Mouse (Mus musculus) bone marrow, adult 2 months (tissue): ENCODE results near the gene Flnb. TPM values are rescaled to one million over a fixed set of nuclear protein-coding genes. Genes with fewer than 3 reads are reported as not detected.

ENCODE experiments used
- H3K27ac ChIP-seq: fragments of 200-500 bp; 2 replicates; pipeline ENCODE4 v1.5.1; 2012; ENCODE audit warnings: low read depth, mild to moderate bottlenecking, control low read depth, inconsistent platforms, low read length; ENCODE audit not compliant: control insufficient read depth, poor library complexity, insufficient read depth
- H3K4me1 ChIP-seq: fragments of 200-500 bp; 2 replicates; pipeline ENCODE4 v1.6.1; 2011; ENCODE audit warnings: low read length; ENCODE audit not compliant: control insufficient read depth, insufficient read depth
- H3K4me3 ChIP-seq: fragments of 200-500 bp; replicated peaks from 2 replicates; pipeline ENCODE3; 2011; ENCODE audit warnings: mild to moderate bottlenecking, low read depth, low read length, control low read depth; ENCODE audit not compliant: control insufficient read depth
- CTCF ChIP-seq: fragments of 200-500 bp; IDR thresholded peaks from 2 replicates; pipeline ENCODE4 v1.5.1; 2011; ENCODE audit warnings: low read length, control low read depth; ENCODE audit not compliant: control insufficient read depth, insufficient read depth
- POLR2A ChIP-seq: fragments of 200-500 bp; IDR thresholded peaks from 2 replicates; pipeline ENCODE4 v1.6.1; 2011; ENCODE audit warnings: low read depth, mild to moderate bottlenecking, control low read depth, low read length, borderline replicate concordance; ENCODE audit not compliant: control insufficient read depth
- WGBS: fragments of 180-500 bp; shearing (Covaris S2); methylation state at CpG from one replicate; pipeline ENCODE4 v1.1.7; 2018; 5-methylcytosine and 5-hydroxymethylcytosine counted together
- polyA plus RNA-seq: library from polyadenylated mRNA; stranded (reverse); fragments of >200 nt; gene quantifications from 2 replicates; pipeline ENCODE4 v1.2.4, GENCODE M21; 2011; ENCODE audit warnings: low replicate concordance; ENCODE audit not compliant: missing spikeins, insufficient read depth, insufficient read length

Gene Flnb
- polyA plus RNA-seq, 1 experiment: 5.4 TPM

DNA sequence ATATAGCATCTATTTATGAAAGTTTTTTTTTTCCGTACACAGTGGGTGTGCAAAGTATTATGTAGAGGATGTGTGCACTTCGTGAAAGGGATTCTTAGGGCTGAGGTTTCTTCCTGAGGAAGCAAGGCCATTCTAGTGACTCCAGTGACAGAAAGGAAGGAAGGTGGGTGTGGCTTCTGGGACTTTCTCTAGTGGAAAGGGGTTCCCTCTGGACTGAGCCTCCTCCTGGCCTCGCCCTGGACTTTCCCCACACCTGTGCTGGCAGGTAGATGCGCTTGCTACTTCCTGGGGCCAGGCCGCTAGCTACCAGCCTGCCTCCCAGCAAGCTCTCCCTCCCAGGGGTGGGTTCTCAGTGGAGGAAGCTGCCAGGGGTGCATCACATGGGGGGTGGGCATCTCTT is 1.7 kb downstream of the Flnb start:
- Histone ChIP-seq H3K27ac (no peak overlapping the region), H3K4me3 (no peak overlapping the region), H3K4me1 (no peaks in the 10 kb centered on the region; the same call in 1 of the 2 replicates)
- TF ChIP-seq CTCF (no peak), POLR2A (no peak)
- 43% methylated on average over 5 of the region's 5 CpGs for WGBS

DNA sequence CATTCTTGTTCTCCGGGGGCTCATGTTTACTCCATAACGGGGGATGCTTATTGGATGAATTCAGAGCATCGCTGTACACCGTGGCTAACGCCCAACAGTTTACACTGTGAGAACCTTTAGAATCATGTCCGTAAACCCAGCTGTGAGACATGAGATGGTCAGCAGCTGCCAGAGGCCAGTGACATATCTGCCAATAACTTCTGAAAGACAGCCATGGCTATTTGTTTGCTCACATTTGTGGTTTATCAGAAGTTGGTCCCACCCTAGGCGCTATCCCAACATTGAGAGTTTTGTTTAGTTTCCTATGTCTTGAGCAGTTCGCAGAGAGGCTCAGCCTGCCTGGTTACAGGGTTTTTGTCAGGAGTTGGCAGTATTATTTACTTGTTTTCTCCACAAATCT is 3.6 kb downstream of the Flnb start:
- H3K27ac ChIP-seq: no peak overlapping the region
- WGBS: 87% methylated on average over 8 of the region's 8 CpGs
- no peak overlapping the region for H3K4me3 ChIP-seq
- TF ChIP-seq POLR2A (no peak), CTCF (no peak)
- no peaks in the 10 kb centered on the region; the same call in 1 of the 2 replicates for H3K4me1 ChIP-seq

DNA sequence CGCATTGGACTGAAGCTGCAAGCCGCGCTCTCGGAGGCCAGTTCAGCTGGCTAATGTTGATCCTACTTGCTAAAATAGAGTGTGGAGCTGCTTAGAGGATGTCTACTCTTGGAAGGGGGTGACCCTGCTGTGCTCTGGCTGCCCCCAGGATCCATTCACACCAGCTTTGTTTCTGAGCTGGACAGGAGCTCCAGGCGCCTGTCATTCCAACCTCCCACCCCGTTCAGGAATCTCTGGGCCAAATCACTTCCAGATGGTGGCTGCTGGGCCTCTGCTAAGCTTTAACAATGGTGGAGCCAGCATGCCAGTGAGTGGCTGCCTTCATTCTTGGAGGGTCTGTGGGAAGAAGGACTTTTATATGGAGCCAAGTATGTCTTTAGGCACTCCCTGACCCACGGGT is 4.9 kb downstream of the Flnb start:
- Histone ChIP-seq H3K4me1 (no peaks in the 10 kb centered on the region), H3K4me3 (no peak overlapping the region), H3K27ac (no peak overlapping the region)
- TF ChIP-seq CTCF: no peak
- no peak for TF ChIP-seq POLR2A
- WGBS: 87% methylated on average over 7 of the region's 7 CpGs

DNA sequence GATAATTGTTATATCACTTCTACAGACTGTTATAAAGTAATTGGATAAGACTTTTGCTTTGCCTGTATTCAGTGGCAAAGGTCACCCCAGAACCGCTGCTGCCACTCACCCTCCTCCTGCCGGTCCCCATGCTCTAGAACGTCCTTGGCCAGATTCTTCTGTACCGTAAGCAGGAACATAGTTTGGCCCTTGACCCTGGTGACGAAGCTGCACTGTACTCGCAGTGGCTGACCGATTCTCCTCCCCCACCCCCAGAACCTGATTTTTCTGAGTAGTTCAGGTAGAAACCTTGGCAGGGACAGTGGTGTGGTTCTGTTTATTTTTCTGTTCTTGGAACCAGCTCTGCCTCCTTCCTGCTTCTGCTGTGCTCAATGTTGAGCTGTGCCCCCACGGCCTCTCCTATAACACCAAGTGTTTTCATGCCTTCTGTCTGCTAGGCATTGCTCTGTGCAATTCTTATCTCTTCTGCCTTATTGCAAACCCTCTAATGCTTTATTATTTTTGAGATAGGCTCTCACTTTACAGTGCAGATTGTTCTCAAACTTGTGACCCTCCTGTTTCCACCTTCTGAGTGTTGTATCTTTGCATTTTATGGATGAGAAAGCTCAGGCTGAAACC is 7.0 kb downstream of the Flnb start:
- TF ChIP-seq POLR2A (no peak), CTCF (no peak)
- 74% methylated on average over 8 of the region's 8 CpGs for WGBS
- H3K4me1 ChIP-seq: no peaks in the 10 kb centered on the region
- no peak overlapping the region for H3K4me3 ChIP-seq
- no peak overlapping the region for H3K27ac ChIP-seq

DNA sequence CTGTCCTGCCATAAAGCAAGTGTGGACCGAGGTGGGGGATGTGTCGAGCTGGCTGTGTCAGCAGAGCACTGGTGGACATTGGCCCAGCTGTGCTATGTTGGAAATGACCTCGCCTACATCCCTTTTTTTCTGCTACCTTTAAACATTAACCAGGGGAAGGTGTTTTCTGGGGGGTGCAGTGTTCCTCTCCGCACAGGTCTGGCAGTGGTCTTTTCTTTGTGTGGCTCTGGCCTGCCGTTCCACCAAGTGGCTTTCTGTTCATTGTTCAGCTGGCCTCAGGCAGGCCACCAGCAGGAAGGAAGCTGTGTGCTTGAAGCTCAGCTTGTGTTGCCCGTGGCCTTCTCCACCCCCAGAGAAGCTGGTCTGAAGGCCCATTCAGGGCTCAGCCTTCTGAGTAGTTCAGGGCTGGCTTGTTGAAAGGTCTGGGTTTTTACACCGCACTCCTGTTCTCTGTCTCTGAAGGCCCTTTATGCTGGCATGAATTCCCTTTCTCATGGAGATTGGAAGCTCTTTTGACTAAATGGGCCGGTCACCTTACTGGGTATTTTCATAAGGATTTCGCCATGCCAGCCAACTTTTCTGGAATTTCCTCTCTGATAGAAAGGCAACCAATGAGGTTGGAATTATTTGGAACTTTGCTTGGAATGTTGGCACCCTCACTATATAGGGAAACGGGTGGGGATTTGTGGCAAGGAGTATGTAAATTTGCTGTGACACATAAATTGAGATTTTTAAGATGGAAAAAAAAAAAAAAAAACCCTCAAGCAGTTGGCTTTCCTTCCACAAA is 8.6 kb downstream of the Flnb start:
- H3K27ac ChIP-seq: no peak overlapping the region
- 37% methylated on average over 10 of the region's 10 CpGs for WGBS

GRCm38 (mm10) chr14:7829181-7829580 is 11.4 kb downstream of the Flnb start:
- no peak for TF ChIP-seq CTCF
- TF ChIP-seq POLR2A: no peak
- 92% methylated on average over 2 of the region's 2 CpGs for WGBS
- no peak overlapping the region for H3K4me3 ChIP-seq
- no peaks in the 10 kb centered on the region for H3K4me1 ChIP-seq
- H3K27ac ChIP-seq: no peak overlapping the region

More for the DNA sequence above, 8.6 kb downstream of the Flnb start:
- Histone ChIP-seq H3K4me1 (no peaks in the 10 kb centered on the region), H3K4me3 (no peak overlapping the region)
- TF ChIP-seq POLR2A (no peak), CTCF (no peak)

- WGBS: 68% methylated on average over 1 of the region's 1 CpGs
Observed at GRCm38 (mm10) chr14:7831770-7832439, 14.1 kb downstream of the Flnb start.

GRCm38 (mm10) chr14:7832440-7832783 is 14.7 kb downstream of the Flnb start:
- no peaks in the 10 kb centered on the region for H3K4me1 ChIP-seq
- TF ChIP-seq CTCF (no peak), POLR2A (no peak)
- H3K27ac ChIP-seq: no peak overlapping the region
- WGBS: 86% methylated on average over 5 of the region's 5 CpGs
- no peak overlapping the region for H3K4me3 ChIP-seq

More at GRCm38 (mm10) chr14:7831770-7832439, 14.1 kb downstream of the Flnb start:
- no peak overlapping the region for H3K4me3 ChIP-seq
- H3K4me1 ChIP-seq: no peaks in the 10 kb centered on the region
- H3K27ac ChIP-seq: no peak overlapping the region
- TF ChIP-seq CTCF (no peak), POLR2A (no peak)
